Mouse (Mus musculus) CH12.LX (cell line): ENCODE measurements at regions not wholly inside any gene's neighbourhood (a gene's known extent, or its start where the extent isn't known, plus 50 kb on each side); places are given as distances from the start of the nearest gene placed in this dataset.
"Not testable (repeated sequence)": the region's sequence is repeated elsewhere in the genome, so short reads cannot be mapped to it uniquely, and the experiment has no call there.

Experiments used
- DNase-seq: peaks from one replicate; pipeline ENCODE4 v3.0.0-alpha.2; 2013; ENCODE audit errors: extremely low read depth
- H3K27ac ChIP-seq: 2 replicates; pipeline ENCODE4 v1.5.1; 2012; ENCODE audit warnings: low read depth, mild to moderate bottlenecking, control low read depth, moderate library complexity; ENCODE audit not compliant: insufficient read depth
- H3K27me3 ChIP-seq: replicated peaks from 2 replicates; pipeline ENCODE3; 2012; ENCODE audit warnings: inconsistent platforms
- H3K36me3 ChIP-seq, 2 experiments: replicated peaks in 1 of 2; 2 replicates each; pipeline versions ENCODE3 to v1.6.1; 2012; ENCODE audit warnings: inconsistent platforms in 1 of 2, low read length in 1 of 2, mild to moderate bottlenecking in 1 of 2, mixed read lengths in 1 of 2, moderate library complexity in 1 of 2; ENCODE audit not compliant: control insufficient read depth in 1 of 2, insufficient read depth in 1 of 2
- H3K4me1 ChIP-seq, 2 experiments: 2 replicates each; pipeline ENCODE4 v1.6.1; 2012; ENCODE audit warnings: inconsistent platforms in 1 of 2, moderate library complexity in 1 of 2; ENCODE audit not compliant: insufficient read depth in 2 of 2, control insufficient read depth in 1 of 2
- H3K4me2 ChIP-seq: 2 replicates; pipeline ENCODE4 v1.6.1; 2012; ENCODE audit warnings: low read depth, mild to moderate bottlenecking, control low read depth; ENCODE audit not compliant: poor library complexity, insufficient read depth, severe bottlenecking
- H3K4me3 ChIP-seq, 3 experiments: fragments of 150-350 bp in 1 of 3; sonication (generic) in 1 of 3; replicated peaks in 1 of 3; 2 replicates each; pipeline versions ENCODE3 to v1.5.1; 2011 to 2012; ENCODE audit warnings: low read depth in 2 of 3, low read length in 2 of 3, mild to moderate bottlenecking in 2 of 3, moderate library complexity in 2 of 3, control low read depth in 1 of 3, improper control_type of control experiment in 1 of 3, inconsistent platforms in 1 of 3, mixed read lengths in 1 of 3; ENCODE audit not compliant: poor library complexity in 1 of 3
- H3K79me2 ChIP-seq: replicated peaks from 2 replicates; pipeline ENCODE4 v1.6.1; 2012; ENCODE audit warnings: mild to moderate bottlenecking, moderate library complexity; ENCODE audit not compliant: control insufficient read depth, poor library complexity, insufficient read depth, severe bottlenecking; ENCODE audit errors: extremely low read depth
- H3K9ac ChIP-seq: 2 replicates; pipeline ENCODE4 v1.6.1; 2012; ENCODE audit warnings: low read depth, mild to moderate bottlenecking, control low read depth, moderate library complexity; ENCODE audit not compliant: insufficient read depth
- H3K9me3 ChIP-seq: replicated peaks from 2 replicates; pipeline ENCODE3; 2012; ENCODE audit warnings: low read length, inconsistent platforms, mixed read lengths
- CHD2 ChIP-seq: IDR thresholded peaks from 2 replicates; pipeline ENCODE4 v1.6.1; 2011; ENCODE audit warnings: low read length, improper control_type of control experiment
- ETS1 ChIP-seq: conservative IDR thresholded peaks from 2 replicates; pipeline ENCODE4 v1.6.1; 2012; ENCODE audit warnings: low read depth, mild to moderate bottlenecking, inconsistent platforms, low read length, improper control_type of control experiment, moderate library complexity
- JUN ChIP-seq: IDR thresholded peaks from 2 replicates; pipeline ENCODE4 v1.6.1; 2011; ENCODE audit warnings: low read depth, mild to moderate bottlenecking, low read length, improper control_type of control experiment, moderate library complexity; ENCODE audit not compliant: insufficient read depth
- KAT2A ChIP-seq: IDR thresholded peaks from 2 replicates; pipeline ENCODE4 v1.6.1; 2012; ENCODE audit warnings: low read length, improper control_type of control experiment, inconsistent platforms; ENCODE audit not compliant: insufficient replicate concordance
- MAFK ChIP-seq: IDR thresholded peaks from 2 replicates; pipeline ENCODE4 v1.6.1; 2011; ENCODE audit warnings: low read length, improper control_type of control experiment; ENCODE audit not compliant: insufficient replicate concordance
- MAX ChIP-seq: IDR thresholded peaks from 2 replicates; pipeline ENCODE4 v1.6.1; 2011; ENCODE audit warnings: low read length, improper control_type of control experiment
- MEF2A ChIP-seq: IDR thresholded peaks from 2 replicates; pipeline ENCODE4 v1.6.1; 2014; ENCODE audit warnings: low read depth, mild to moderate bottlenecking, inconsistent platforms, low read length, improper control_type of control experiment, borderline replicate concordance
- NELFE ChIP-seq: IDR thresholded peaks from 2 replicates; pipeline ENCODE4 v1.6.1; 2011; ENCODE audit warnings: low read depth, low read length, improper control_type of control experiment
- PAX5 ChIP-seq: IDR thresholded peaks from 2 replicates; pipeline ENCODE4 v1.6.1; 2012; ENCODE audit warnings: low read length, inconsistent platforms, mixed read lengths
- RCOR1 ChIP-seq: conservative IDR thresholded peaks from 2 replicates; pipeline ENCODE4 v1.6.1; 2012; ENCODE audit warnings: low read depth, mild to moderate bottlenecking, inconsistent platforms, low read length, improper control_type of control experiment
- SIN3A ChIP-seq: IDR thresholded peaks from 2 replicates; pipeline ENCODE4 v1.6.1; 2012; ENCODE audit warnings: low read length, improper control_type of control experiment, inconsistent platforms
- TBP ChIP-seq: conservative IDR thresholded peaks from 2 replicates; pipeline ENCODE4 v1.6.1; 2011; ENCODE audit warnings: low read depth, low read length, improper control_type of control experiment
- TCF12 ChIP-seq: IDR thresholded peaks from 2 replicates; pipeline ENCODE4 v1.6.1; 2014; ENCODE audit warnings: low read depth, mild to moderate bottlenecking, inconsistent platforms, low read length, improper control_type of control experiment
- UBTF ChIP-seq: IDR thresholded peaks from 2 replicates; pipeline ENCODE4 v1.6.1; 2012; ENCODE audit warnings: low read depth, mild to moderate bottlenecking, inconsistent platforms, low read length, improper control_type of control experiment, moderate library complexity
- USF1 ChIP-seq: IDR thresholded peaks from 2 replicates; pipeline ENCODE4 v1.6.1; 2014; ENCODE audit warnings: low read depth, mild to moderate bottlenecking, inconsistent platforms, low read length, improper control_type of control experiment
- USF2 ChIP-seq: conservative IDR thresholded peaks from 2 replicates; pipeline ENCODE4 v1.6.1; 2011; ENCODE audit warnings: low read depth, low read length, improper control_type of control experiment
- ZC3H11A ChIP-seq: IDR thresholded peaks from 2 replicates; pipeline ENCODE4 v1.6.1; 2012; ENCODE audit warnings: low read depth, mild to moderate bottlenecking, inconsistent platforms, low read length, improper control_type of control experiment
- ZKSCAN1 ChIP-seq: IDR thresholded peaks from 2 replicates; pipeline ENCODE4 v1.6.1; 2012; ENCODE audit warnings: low read depth, inconsistent platforms, low read length, improper control_type of control experiment, borderline replicate concordance
- ZMIZ1 ChIP-seq: IDR thresholded peaks from 2 replicates; pipeline ENCODE4 v1.6.1; 2012; ENCODE audit warnings: low read depth, mild to moderate bottlenecking, inconsistent platforms, low read length, improper control_type of control experiment
- ZNF384 ChIP-seq: IDR thresholded peaks from 2 replicates; pipeline ENCODE4 v1.6.1; 2012; ENCODE audit warnings: low read depth, low read length, improper control_type of control experiment, inconsistent platforms
- dilution Hi-C: fragments of 300-500 bp; cut with MboI; formaldehyde crosslinking; loops from 2 replicates; pipeline ENCODE4 v1.14.3; 2020; ENCODE audit warnings: low sequenced_read_pairs; ENCODE audit not compliant: extremely low pct_unique_long_range_greater_than_20kb, extremely low pct_ligation_motif_present
- in situ Hi-C: fragments of 300-500 bp; cut with MboI; formaldehyde crosslinking; loops from 3 replicates; pipeline ENCODE4 v1.14.3; 2019; ENCODE audit warnings: low sequenced_read_pairs, low pct_ligation_motif_present, low pct_unique_long_range_greater_than_20kb, mixed read lengths

- TF ChIP-seq MEF2A: no peak
- TF ChIP-seq ETS1: no peak
- TF ChIP-seq MAFK: no peak
- no peak for TF ChIP-seq TCF12
- TF ChIP-seq MAX: no peak
- no peak for TF ChIP-seq PAX5
- TF ChIP-seq USF2: no peak
- TF ChIP-seq UBTF: no peak
- TF ChIP-seq NELFE: no peak
- no peak for TF ChIP-seq JUN
- TF ChIP-seq TBP: no peak
- no peak for TF ChIP-seq ZKSCAN1
- TF ChIP-seq SIN3A: no peak
- no peak for TF ChIP-seq RCOR1
- TF ChIP-seq USF1: no peak
- no peak for TF ChIP-seq ZC3H11A
- no peak for TF ChIP-seq ZMIZ1
- TF ChIP-seq CHD2: no peak
- TF ChIP-seq ZNF384: no peak
- no peak for TF ChIP-seq KAT2A
- H3K36me3 ChIP-seq: no peaks in the 10 kb centered on the region
- dilution Hi-C loops (no loop called here), in situ Hi-C loops (loop anchor here (25.0 kb wide), 1 partner anchor 126 kb away; no protein-coding TSS in a partner anchor)
- no peaks in the 10 kb centered on the region for H3K79me2 ChIP-seq
- no peak for DNase-seq
- no peak overlapping the region for H3K4me3 ChIP-seq
- H3K27ac ChIP-seq: no peak overlapping the region
- no peaks in the 10 kb centered on the region for H3K9me3 ChIP-seq
- H3K4me2 ChIP-seq: no peak overlapping the region
- no peak overlapping the region for H3K9ac ChIP-seq
- H3K4me1 ChIP-seq: no peaks in the 10 kb centered on the region
- H3K27me3 ChIP-seq: no peaks in the 10 kb centered on the region
Observed at GRCm38 (mm10) chr7:60438781-60439180, 298.8 kb upstream of the Snrpn start.

DNA sequence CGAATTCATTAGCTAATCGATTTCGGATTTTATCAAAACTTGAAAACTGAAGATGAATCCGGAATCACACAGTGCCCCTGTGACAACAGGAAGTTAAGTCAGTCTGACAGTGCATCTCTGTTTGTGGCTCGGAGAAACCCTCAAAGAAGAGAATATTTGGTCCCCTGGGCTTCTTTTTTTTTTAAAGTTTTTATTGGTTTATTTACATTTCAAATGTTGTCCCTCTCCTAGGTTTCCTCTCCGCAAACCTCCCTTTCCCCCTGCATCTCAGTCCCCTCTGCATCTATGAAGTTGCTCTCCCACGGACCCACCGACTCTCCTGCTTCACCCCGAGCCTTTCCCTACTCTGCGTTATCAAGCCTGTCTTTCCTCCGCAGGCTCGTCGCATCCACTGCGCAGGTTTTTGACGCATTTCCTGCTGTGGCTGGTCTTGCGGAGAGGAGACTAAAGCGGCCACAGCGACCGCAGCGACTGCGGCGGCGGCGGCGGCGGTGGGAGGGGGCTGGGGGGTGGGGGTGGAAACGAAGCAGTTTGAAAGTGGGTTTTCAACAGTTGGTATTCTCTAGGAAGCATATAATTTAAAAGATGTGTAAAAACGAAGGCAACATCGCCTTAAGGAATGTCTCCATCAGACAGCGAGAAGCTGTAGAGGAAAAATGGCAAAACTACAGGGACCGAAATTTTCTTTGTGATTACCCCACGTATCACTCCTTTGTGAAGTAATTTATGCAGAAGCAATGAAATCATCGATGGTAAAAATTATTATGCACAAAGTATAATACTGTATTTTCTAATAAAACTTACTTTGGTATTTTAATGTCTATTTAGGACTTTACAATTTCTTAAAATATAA lies 251.2 kb upstream of the Snrpn start:
- DNase-seq, H3K79me2 ChIP-seq, dilution Hi-C loops, H3K9me3 ChIP-seq, H3K9ac ChIP-seq, H3K4me3 ChIP-seq, in situ Hi-C loops, H3K27me3 ChIP-seq, H3K36me3 ChIP-seq, H3K27ac ChIP-seq, H3K4me2 ChIP-seq, H3K4me1 ChIP-seq: not testable (repeated sequence)
